Mouse (Mus musculus) thymus, postnatal 14 days (tissue): ENCODE measurements around the gene Inka1.
A peak's percentile ranks its signal among the peaks of the same experiment; 100 is the strongest.

ENCODE experiments used
- DNase-seq: peaks from one replicate; pipeline ENCODE4 v3.0.0; 2021

The Inka1 gene

DNA sequence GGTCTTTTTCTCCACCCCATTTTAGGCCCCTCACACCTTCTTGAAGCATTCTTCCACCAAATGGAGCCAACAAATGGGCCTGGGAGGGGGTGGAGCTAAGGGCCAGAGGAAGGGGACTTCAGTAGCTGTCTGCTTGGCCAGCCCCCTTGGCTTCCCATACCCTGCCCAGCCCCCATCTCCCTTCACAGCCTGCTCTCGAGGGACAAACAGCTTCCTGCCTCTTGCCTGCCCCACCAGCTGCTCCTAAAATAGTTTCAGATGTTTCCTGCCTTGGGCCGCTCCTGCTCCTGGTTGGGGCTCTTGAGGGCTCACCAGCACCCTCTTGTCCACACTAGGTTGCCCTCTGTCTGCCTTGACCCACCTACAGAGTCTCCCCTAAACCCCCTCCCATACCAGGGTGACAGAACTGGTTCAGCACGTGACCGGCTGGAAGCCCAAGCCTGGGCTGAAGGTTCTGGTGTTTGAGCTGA, 2.2 kb downstream of the Inka1 start:
- DNase-seq = peak; percentile 57

DNA sequence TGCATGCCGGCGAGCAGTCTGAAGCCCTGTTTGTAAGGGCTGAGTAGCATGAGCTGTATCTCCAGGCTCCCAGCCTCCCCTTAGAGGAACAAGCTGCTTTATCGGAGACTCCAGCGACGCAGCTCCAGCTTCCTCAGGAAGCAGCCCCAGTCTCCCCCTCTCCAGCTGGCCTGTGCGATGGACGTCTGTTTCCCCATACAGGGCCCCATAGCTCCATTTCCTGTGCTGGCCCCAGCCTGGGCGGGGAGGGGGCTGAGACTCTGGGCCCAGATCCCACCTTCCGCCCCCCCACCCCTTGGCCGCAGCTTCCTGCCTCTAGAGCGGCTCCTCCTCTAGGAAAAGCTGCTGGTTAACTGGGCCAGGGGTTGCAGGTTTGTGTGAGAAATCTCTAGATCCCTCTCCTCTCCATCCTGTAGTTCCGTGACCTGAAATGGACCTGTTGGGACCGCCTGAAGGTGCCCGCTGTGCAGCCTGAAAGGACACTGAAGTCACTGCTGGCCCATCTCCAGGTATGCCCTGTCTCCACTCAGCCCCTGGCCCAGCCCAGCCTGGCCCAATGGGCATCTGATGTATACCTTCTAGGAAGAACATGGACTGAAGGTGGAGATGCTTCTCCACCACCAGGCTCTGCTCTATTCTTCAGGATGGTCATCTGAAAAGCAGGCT, 2.9 kb downstream of the Inka1 start, which contains the start of gene Gm20661:
Gene Gm20661 (plus strand): TSS at position 378 of the 666 bp plus-strand sequence.
- DNase-seq = peak; percentile 81

DNA sequence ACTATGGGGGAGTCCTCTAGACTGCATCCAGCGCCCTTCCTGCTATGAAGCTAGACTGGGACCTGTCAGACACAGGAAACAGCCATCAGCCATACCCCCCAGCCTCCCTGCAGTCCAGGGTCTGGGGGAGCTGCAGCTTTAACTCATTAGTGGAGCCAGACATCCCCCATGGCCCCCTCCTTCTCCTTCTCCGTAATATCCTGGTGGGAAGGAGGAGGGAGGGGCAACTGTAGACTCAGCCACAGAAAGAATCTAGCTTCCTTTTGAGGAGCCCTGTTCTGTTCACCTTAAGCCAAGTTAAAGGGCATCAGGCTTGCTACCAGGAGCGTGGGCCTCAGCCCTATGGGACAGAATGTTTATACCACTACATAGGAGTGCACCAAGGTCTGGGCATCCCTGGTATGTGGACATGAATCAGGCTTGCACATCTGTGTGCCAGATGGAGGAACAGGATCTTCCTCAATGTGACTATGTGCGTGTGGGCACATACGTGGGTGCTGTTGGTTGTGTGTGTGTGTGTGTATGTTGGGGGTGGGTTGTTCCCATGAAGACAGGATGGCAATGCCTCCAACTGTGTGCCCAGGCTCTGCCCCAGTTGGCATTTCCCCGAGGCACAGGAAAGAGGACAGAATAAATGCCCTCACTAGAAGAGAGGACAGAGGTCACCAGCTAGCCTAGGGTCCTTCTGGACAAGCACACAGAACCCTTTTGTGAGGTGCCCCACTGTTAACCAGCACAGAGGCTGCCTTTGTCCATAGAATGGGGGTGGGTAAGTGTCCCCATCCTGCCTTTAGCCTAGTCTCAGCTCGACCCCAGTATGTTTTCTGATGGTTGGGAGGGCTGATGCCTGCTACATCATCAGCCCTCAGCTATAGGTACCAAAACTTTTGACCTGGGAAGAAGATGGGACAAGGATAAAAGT, 3.7 kb downstream of the Inka1 start:
- DNase-seq = no peak

DNA sequence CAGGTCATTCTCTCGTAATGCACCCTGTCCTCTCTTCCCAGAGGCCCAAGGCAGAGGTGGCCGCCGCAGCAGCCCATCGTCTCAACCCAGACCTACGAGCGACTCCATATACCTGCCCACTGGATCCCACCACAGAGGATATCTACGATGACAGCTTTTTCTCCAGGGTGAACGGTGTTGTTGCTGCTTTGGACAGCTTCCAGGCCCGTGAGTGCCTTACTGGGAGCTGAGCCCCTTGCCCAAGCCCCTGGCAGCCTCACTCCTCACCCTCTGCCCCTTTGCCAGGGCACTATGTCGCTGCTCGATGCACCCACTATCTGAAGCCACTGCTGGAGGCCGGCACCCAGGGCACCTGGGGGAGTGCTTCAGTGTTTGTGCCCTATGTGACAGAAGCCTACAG, 6.9 kb downstream of the Inka1 start:
- DNase-seq = no peak

DNA sequence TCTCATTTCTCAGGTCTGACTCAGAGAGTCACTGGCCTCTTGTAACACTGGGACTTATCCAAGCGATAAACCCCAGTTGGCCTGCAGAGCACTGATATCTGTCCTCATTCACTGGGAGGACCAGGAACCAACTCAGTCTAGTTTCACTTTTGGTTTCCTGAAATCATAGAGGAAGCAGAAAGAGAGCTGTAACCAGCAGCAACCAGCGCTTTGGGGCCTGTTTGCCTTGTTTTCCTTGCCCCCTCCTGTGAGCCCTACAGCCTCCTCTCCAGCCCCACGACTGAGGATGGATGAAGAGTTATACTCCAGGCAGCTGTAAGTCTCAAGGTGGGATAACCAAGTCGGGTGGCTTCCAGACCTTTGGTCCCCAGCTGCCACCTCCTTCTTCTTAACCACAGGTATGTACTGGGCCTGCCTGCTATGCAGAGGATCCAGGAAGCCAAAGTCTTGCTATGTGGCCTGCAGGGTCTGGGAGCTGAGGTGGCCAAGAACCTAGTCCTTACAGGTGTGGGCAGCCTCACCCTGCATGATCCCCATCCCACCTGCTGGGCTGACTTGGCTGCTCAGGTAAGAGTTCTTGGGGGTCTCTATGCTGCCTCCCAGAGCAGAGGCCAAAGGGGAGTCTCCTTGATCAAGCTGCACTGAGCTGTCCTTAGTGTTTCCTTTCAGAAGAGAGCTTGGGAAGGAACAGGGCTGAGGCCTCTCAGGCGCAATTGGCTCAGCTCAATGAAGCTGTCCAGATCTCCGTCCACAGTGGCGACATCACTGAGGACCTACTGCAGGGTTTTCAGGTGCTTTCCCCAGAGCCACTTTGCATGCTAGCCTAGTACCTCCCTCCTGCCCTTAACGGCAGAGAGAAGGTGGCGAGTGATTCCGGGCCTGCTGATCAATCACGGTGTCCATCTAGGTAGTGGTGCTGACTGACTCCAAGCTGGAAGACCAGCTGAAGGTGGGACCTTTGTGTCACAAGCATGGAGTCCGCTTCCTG, 10.0 kb downstream of the Inka1 start, which contains the start of gene Uba7:
Gene Uba7 (plus strand): TSS at position 107 of the 988 bp plus-strand sequence.
- peak; percentile 45 for DNase-seq

DNA sequence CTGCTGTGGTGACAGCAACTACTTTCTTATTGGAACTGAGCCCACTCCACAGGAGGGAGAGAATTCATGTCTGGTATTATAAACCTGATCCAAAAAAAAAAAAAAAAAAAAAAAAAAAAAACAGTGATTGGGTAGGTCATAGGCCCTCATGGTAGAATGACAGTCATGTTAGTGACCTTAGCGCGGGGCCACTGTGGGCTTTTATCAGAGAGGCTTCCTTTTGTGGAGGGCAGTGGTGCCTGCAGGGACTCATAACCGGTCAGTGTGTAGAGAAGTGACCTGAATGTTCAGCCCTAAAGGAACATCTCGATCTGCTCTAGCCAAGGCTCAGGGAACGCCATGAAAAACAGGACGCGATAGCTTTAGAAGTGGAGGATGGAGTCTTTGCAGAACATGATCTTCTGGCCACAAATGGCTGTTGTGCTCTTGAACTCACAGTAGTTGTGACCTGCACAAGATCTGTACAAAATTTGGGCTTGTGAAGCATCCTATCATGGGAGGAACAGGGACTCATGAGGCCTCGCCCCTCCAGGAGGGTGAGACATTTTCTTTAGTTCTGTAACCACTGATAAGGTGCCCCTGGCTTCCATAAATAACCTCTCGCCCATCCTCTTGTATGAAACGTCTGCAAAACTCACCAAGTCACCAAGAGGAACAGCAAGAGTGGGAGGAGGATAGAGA, 11.0 kb downstream of the Inka1 start:
- DNase-seq = no peak

DNA sequence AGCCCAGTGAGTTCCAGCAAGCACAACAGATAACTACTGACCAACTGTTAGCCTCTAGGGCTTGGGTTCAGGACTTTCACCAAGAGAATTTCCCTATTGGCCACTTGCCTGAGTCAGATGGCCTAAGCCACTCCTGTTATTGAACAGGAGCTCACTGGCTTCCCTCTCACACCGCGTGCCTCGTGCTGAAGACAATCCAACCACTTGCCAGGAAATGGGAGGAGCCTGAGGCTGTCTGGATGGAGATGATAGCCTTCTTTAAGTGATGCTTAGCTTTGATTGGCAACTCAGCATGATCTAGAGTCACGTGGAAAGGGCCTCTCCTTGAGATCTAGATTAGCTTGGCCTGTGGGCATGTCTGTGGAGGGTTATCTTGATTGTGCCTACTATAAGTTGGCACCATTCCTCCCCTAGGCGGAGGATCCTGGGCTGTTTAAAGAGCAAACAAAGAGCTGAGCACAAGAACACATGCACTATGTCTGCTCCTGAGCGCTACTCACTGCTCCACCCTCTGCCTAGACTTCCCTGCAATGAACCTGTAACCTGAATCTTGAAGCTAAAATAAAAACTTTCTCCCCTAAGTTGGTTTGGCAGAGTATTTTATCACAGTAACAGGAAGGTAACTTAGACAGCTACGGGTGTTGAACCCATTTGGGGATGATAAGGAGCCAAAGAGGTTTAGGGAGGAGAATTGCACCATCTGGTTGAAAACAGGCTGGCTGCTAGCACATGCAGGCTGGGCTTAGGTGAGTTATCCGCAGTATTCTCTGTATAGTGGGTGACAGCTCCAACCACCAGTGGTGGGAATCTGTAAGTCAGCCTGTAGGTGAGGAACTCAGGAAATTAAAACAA, 13.8 kb downstream of the Inka1 start:
- no peak for DNase-seq

DNA sequence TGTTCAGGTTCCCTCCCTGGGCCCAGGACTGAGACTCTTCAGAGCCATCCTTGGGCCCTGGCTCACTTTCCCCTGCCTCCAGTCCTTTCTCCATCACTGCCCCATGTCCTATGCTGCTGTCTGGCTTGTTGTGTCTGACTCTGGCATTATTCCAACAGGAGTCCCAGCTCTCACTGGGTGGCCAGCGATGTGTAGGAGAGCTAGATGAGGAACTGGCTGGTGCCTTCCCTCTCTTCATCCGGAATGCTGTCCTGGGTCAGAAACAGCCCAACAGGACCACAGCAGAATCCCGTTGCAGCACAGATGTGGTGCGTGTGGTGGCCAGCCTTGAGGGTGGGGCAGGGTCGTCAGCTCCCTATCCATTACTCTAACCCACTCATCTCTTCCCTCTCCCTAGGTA, 15.4 kb downstream of the Inka1 start:
- no peak for DNase-seq

DNA sequence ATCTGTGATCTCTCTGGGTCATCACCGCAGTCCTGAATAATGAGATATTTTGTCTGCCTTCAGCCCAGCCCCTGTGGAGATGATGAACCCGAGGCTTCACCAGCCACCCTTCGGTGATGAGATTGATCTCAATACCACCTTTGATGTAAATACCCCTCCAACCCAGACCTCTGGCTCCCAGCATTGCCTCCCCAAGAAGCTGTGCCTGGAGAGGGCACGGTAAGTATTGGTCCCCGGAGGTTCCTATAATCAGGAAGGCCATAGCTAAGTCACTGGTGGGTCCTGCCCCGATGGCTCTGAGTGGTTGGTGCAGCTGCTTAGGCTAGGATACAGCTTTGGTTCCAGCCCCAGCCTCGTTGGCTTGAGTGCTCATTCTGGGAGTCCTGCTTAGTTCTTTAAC, 17.1 kb downstream of the Inka1 start:
- DNase-seq = no peak

DNA sequence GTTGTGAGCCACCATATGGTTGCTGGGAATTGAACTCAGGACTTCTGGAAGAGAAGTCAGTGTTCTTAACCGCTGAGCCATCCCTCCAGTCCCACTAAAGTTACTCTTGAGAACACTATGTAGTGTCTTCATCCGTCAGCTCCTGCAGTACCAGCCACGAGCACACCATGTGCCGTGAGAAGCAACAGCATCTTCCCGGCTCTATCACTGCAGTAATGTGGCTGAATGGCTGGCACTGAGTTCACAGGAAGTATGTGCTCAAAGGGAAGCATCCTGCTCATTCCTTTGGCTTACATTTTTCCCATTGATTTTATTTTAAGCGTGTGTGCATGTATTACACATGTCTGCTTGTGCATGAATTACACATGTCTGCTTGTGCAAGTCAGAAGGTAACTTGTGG, 18.2 kb downstream of the Inka1 start:
- no peak for DNase-seq

DNA sequence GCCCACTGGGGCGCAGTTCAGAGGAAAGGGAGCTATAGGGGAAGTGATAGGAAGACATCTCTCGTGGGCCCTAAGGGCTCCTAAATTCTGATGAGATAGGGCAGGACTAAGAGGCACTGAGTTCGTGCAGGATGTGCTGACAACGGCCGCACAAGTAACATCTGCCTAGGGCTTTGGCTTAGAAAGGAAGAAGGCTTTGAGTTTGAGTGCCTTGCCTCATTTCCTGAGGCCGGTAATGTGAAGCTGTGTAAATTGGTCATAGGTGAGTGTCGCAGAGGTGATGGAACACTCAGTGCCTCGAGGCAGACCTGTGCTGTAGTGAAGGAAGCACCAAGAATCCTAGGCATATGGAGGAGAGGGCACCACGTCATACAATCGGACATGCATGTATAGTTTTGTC, 19.0 kb downstream of the Inka1 start:
- DNase-seq = no peak

DNA sequence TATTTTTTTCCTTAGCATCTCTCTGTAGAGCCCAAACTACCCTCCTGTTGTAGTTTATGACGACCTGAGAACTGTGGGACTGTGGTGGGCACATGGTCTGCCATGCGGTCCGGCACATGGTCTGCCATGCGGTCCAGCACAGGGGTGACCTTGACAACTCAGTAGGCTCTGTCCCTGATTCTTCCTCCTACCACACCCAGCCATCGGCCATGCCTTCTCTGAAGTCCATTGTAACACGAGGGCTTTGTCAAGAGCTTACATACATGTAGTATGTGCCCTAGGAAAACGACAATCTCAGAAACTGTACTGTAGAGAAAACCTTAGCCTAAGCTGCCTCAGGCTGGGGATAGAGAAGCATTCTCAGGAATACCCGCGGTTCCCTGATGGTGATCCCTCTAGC, 21.0 kb downstream of the Inka1 start:
- no peak for DNase-seq

DNA sequence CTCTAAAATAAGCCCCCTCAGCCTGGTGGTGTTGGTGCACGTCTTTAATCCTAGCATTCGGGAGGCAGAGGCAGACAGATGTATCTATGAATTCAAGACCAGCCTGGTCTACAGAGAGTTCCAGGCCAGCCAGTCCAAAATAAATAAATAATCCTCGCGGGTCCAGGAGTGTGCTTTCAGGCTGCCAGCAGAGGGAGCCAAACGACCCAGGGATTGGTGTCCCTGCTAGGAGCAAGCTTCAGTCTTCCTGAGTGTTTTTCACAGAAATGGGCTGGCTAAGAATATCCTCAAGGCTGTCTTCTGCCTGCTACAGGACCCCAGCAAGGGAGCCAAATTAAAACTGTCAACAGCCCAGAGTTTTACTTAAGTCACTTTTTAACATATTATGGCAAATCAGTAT, 22.0 kb downstream of the Inka1 start:
- DNase-seq = peak; percentile 82

DNA sequence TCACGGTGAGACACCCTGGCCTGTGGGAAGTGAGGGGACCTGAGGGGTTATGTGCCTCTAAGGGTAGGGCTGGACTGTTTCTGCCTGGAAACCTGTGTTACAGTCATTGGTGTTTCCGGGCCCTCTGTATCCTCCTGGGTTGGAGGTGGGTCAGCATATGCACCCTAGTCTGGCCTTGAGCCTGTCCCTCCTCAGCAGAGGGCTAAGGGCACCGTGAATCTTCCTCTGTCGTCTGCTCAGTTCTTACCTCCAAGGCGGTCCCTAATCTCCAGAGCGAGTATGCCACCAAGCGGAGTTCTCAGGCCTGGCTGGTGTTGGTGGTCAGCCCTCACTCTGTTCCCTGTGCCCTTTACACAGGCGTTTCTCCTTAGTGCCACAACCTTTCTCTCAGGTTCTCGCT, 22.8 kb downstream of the Inka1 start:
- DNase-seq = no peak

DNA sequence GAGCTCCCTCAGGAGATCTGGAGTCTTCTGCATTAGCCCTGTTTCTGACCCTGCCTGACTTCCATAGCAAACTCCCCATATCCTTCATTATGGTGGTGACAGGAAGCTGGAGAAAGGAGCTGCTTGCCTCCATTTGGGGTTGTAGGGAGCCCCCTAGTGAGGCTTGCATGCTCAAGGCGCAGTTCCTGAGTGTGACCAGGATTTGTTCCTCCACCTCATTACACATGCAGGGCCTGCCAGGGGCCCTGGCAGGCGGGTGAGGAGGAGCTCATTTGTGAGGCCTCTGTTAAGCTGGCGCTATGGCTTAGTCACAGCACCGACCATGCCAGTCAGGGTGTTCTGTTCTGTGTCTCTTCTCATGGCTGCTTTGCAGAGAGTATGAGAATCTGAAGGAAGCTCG, 23.8 kb downstream of the Inka1 start:
- peak; percentile 44 for DNase-seq

DNA sequence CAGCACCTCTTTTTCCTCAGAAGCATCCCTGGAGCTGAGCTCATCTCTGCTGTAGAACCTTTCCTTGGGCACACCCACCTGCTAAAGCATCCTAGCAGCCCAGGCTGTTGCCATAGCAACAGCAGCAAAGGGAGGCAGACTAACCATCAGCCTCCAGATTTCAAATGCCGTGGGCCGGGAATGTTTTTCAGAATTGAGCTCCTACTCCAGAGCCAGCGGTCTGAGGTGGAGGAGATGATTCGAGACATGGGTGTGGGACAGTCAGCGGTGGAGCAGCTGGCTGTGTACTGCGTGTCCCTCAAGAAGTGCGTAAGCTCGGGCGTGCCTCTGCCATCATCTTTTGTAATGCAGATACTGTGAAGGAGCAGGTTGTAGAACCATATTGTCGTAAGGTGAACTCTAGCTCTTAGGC, 24.3 kb downstream of the Inka1 start:
- no peak for DNase-seq

DNA sequence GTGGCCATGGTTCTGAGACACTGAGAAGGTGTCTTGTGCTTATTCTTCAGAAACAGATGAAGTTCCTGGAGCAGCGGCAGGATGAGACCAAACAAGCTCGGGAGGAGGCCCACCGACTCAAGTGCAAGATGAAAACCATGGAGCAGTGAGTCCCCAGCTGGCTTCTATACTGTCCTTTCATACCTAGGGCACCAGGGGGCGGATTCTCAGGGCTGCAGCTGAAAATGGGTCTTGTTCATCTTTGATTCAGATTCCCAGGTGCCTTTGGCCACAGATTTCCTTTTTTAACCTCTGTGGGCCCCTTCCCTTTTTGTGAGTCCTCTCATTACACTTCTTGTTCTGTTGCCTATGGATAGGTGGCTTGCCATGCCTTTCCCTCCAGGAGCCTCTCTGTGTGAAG, 24.8 kb downstream of the Inka1 start:
- DNase-seq = peak; percentile 29

DNA sequence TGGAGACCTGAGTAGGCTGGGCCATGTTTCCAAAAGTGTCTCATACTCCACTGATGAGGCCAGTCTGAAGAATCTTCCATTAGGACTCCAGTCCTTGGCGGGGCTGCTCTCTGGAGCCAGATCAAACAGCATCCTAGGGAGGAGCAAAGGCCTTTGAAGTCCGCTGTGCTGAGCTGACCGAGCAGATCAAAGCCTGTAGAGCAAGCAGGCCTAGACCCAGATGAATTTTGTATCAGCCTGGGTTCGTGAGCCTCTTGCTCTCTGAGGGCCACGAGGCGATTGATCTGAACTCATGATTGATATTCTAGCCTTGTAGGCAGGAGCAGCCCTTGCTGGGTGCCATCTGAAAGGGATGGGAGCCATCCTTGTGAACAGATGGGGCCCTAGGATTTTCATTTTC, 25.8 kb downstream of the Inka1 start:
- no peak for DNase-seq

DNA sequence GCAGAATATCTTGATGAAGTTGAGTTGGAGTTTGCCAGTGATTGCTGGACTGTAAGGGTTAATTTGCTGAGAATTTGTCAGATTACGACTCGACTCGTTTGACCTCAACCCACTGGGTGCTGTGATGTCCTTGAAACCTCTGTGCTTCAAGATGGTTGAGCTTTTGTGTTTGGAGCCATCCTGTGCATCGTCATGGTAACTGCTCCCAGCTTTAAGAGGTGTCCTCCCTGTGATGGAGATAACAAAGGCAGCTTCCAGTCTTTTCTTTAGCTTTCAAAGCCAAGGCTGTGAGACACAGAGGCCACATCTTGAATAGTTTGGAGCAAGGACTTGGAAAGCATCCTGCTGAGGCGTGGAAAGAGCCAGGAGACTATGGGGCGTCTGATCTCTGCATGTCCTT, 28.5 kb downstream of the Inka1 start:
- DNase-seq = no peak

DNA sequence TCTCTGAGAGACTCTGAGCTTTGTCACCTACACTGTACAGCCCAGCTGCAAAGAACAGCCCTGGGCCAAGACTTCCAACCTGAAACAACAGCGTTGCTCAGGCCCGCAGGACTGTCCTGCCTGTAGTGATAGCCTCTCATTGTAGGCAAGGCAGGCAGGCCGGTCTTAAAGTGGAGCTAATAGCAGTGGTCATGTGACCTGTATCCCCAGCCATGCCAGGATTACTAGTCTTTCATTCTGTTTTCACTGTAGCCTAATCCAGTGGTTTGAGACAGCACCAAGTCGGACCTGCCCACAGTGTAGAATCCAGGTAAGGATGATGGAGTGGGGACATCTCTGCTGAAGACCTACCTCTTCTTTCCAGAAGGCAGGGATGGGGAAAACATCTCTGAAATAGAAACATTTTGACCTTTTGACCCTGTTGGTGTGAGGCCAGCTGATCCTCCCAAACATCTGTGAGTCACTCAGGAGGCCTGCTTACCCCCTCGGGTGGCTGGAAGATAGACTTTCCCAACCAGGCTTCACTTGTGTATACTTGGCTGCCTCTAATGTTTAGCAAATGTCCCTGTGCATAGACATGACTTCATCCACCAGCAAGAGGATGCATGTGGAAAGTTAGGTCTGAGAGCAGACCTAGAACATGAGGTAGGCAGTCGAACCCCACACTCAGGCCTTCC, 29.9 kb downstream of the Inka1 start:
- DNase-seq = no peak
